Mouse (Mus musculus): ENCODE measurements around the gene Gas7.

GRCm38 (mm10) chr11:67509219-67509876, 54.1 kb downstream of the Gas7 start:
- TF ChIP-seq GATA1 (IDR thresholded peaks at IDR 0.05; ENCODE audit: borderline replicate concordance, low read length) = no peak
- no peak for TF ChIP-seq FLI1 (IDR thresholded peaks at IDR 0.05; ENCODE audit: low read length)

Data from megakaryocyte, embryonic 14.5 days (primary cell).